Mouse (Mus musculus): ENCODE measurements at regions not wholly inside any gene's neighbourhood (a gene's known extent, or its start where the extent isn't known, plus 50 kb on each side); places are given as distances from the start of the nearest gene placed in this dataset.

DNA sequence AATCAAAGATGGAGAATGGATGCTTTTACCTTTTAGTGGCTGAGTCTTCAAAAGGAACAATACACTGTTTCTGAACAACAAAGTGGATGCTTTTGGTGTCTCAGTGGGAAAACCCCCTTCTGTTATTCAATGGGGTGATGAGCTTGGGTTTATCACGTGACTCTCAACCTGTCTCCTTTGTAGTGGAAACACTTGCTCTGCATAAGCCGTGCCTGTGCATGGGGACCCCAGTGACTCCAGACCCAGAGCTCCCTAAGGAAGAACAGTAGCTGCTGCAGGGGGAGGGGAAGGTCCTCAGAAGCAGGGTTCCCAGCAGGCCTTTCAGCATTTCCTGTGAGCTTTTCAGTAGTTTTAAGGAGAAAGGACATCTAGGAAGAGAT lies 83.9 kb upstream of the Ankrd50 start:
- TF ChIP-seq POLR2A (IDR thresholded peaks at IDR 0.05; ENCODE audit: borderline replicate concordance, extremely low read depth, insufficient read depth, insufficient read length): no peak
- H3K36me3 ChIP-seq (ENCODE audit: control insufficient read depth, insufficient read depth, low read length): no peaks in the 10 kb centered on the region
- H3K4me3 ChIP-seq (replicated peaks; ENCODE audit: low read length): no peak overlapping the region
- 32% methylated on average over 2 of the region's 2 CpGs for WGBS
- H3K27me3 ChIP-seq (ENCODE audit: control insufficient read depth, insufficient read depth, low read length): no peaks in the 10 kb centered on the region
- H3K9ac ChIP-seq (ENCODE audit: low read depth, low read length, severe bottlenecking): no peak overlapping the region
- no peak overlapping the region for H3K4me2 ChIP-seq (replicated peaks; ENCODE audit: low read depth, low read length, severe bottlenecking)
- no peaks in the 10 kb centered on the region for H3K9me3 ChIP-seq (ENCODE audit: control insufficient read depth, low read length)
- H3K4me1 ChIP-seq (ENCODE audit: control insufficient read depth, insufficient read depth, low read length): no peaks in the 10 kb centered on the region
- no peak overlapping the region for H3K27ac ChIP-seq (replicated peaks; ENCODE audit: low read depth, low read length)
- DNase-seq (ENCODE audit: low spot score) (no peak), ATAC-seq (ENCODE audit: low FRiP score, low read depth) (no peak)

DNA sequence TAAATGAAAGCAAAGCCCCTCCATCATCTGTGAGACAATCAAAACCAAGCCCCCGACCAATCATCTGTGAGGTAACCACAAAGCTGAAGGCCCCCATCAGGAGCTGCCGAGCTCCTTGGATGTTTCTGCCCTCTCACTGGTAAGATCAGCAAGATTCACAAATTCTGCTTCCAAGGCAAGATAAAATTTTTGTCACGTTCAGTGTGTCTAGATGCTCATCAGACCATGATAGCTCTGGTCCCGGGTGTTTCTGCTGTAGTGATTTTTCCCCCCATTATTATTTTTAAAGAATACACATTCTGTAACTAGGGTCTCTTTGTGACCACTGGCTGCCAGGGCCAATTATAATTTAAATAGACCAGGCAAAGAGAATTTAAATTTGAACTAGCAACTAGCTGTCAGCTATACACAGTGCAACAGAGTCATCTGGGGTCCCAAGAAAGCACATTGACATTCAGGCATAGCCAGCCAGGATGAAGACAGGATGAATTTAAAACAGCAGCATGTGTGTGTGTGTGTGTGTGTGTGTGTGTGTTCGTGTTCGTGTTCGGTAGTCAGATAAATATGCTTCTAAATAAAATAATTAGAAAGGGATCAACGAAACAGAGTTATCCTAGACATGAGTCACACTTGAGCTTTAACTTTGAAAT lies 83.4 kb upstream of the Ankrd50 start:
- H3K27ac ChIP-seq (replicated peaks; ENCODE audit: low read depth, low read length): no peak overlapping the region
- DNase-seq (ENCODE audit: low spot score): no peak
- H3K9me3 ChIP-seq (ENCODE audit: control insufficient read depth, low read length): no peaks in the 10 kb centered on the region
- no peak for TF ChIP-seq POLR2A (IDR thresholded peaks at IDR 0.05; ENCODE audit: borderline replicate concordance, extremely low read depth, insufficient read depth, insufficient read length)
- no peaks in the 10 kb centered on the region for H3K27me3 ChIP-seq (ENCODE audit: control insufficient read depth, insufficient read depth, low read length)
- H3K4me2 ChIP-seq (replicated peaks; ENCODE audit: low read depth, low read length, severe bottlenecking): no peak overlapping the region
- no peak overlapping the region for H3K9ac ChIP-seq (ENCODE audit: low read depth, low read length, severe bottlenecking)
- no peak overlapping the region for H3K4me3 ChIP-seq (replicated peaks; ENCODE audit: low read length)
- ATAC-seq (ENCODE audit: low FRiP score, low read depth): no peak
- no peaks in the 10 kb centered on the region for H3K4me1 ChIP-seq (ENCODE audit: control insufficient read depth, insufficient read depth, low read length)
- whole genome bisulfite sequencing: 75% methylated on average over 8 of the region's 8 CpGs
- H3K36me3 ChIP-seq (ENCODE audit: control insufficient read depth, insufficient read depth, low read length): no peaks in the 10 kb centered on the region

- TF ChIP-seq POLR2A (IDR thresholded peaks at IDR 0.05; ENCODE audit: borderline replicate concordance, extremely low read depth, insufficient read depth, insufficient read length): no peak
- Histone ChIP-seq H3K27ac (replicated peaks; ENCODE audit: low read depth, low read length) (no peak overlapping the region), H3K4me2 (replicated peaks; ENCODE audit: low read depth, low read length, severe bottlenecking) (no peak overlapping the region), H3K36me3 (ENCODE audit: control insufficient read depth, insufficient read depth, low read length) (no peaks in the 10 kb centered on the region), H3K4me3 (replicated peaks; ENCODE audit: low read length) (no peak overlapping the region), H3K4me1 (ENCODE audit: control insufficient read depth, insufficient read depth, low read length) (no peaks in the 10 kb centered on the region), H3K9ac (ENCODE audit: low read depth, low read length, severe bottlenecking) (no peak overlapping the region), H3K9me3 (ENCODE audit: control insufficient read depth, low read length) (no peaks in the 10 kb centered on the region), H3K27me3 (ENCODE audit: control insufficient read depth, insufficient read depth, low read length) (no peaks in the 10 kb centered on the region)
- ATAC-seq (ENCODE audit: low FRiP score, low read depth) (no peak), DNase-seq (ENCODE audit: low spot score) (no peak)
- 90% methylated on average over 2 of the region's 2 CpGs for WGBS
Observed at GRCm38 (mm10) chr3:38566576-38566975, 81.9 kb upstream of the Ankrd50 start.

GRCm38 (mm10) chr3:38564844-38565243 lies 80.2 kb upstream of the Ankrd50 start:
- no peak for DNase-seq (ENCODE audit: low spot score)
- Histone ChIP-seq H3K36me3 (ENCODE audit: control insufficient read depth, insufficient read depth, low read length) (no peaks in the 10 kb centered on the region), H3K9me3 (ENCODE audit: control insufficient read depth, low read length) (no peaks in the 10 kb centered on the region), H3K9ac (ENCODE audit: low read depth, low read length, severe bottlenecking) (no peak overlapping the region), H3K27ac (replicated peaks; ENCODE audit: low read depth, low read length) (no peak overlapping the region), H3K4me3 (replicated peaks; ENCODE audit: low read length) (no peak overlapping the region), H3K4me2 (replicated peaks; ENCODE audit: low read depth, low read length, severe bottlenecking) (no peak overlapping the region), H3K27me3 (ENCODE audit: control insufficient read depth, insufficient read depth, low read length) (no peaks in the 10 kb centered on the region), H3K4me1 (ENCODE audit: control insufficient read depth, insufficient read depth, low read length) (no peaks in the 10 kb centered on the region)
- WGBS: 48% methylated on average over 2 of the region's 2 CpGs
- no peak for ATAC-seq (ENCODE audit: low FRiP score, low read depth)
- no peak for TF ChIP-seq POLR2A (IDR thresholded peaks at IDR 0.05; ENCODE audit: borderline replicate concordance, extremely low read depth, insufficient read depth, insufficient read length)

DNA sequence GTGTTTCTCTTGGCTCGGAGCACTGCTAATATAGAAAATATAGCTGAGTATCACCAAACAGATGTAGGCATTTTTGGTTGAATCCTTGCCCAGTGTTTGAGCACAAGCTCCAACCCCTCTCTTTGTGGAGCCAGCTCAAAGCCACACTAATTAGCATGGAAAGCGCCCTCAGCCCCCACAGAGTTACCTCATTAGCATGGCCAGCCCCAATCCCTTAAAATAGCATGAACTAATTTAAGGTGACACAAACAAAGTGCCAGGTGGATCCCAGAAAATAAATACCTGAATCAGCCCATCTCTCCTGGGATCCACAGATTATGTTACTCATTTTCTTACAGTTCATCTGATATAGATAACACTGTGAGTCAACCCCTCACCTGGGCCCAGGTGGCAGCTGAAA lies 79.7 kb upstream of the Ankrd50 start:
- ATAC-seq (ENCODE audit: low FRiP score, low read depth): no peak
- Histone ChIP-seq H3K4me3 (replicated peaks; ENCODE audit: low read length) (no peak overlapping the region), H3K27ac (replicated peaks; ENCODE audit: low read depth, low read length) (no peak overlapping the region), H3K9me3 (ENCODE audit: control insufficient read depth, low read length) (no peaks in the 10 kb centered on the region), H3K9ac (ENCODE audit: low read depth, low read length, severe bottlenecking) (no peak overlapping the region), H3K4me2 (replicated peaks; ENCODE audit: low read depth, low read length, severe bottlenecking) (no peak overlapping the region), H3K4me1 (ENCODE audit: control insufficient read depth, insufficient read depth, low read length) (no peaks in the 10 kb centered on the region), H3K27me3 (ENCODE audit: control insufficient read depth, insufficient read depth, low read length) (no peaks in the 10 kb centered on the region), H3K36me3 (ENCODE audit: control insufficient read depth, insufficient read depth, low read length) (no peaks in the 10 kb centered on the region)
- TF ChIP-seq POLR2A (IDR thresholded peaks at IDR 0.05; ENCODE audit: borderline replicate concordance, extremely low read depth, insufficient read depth, insufficient read length): no peak
- 29% methylated on average over 2 of the region's 2 CpGs for WGBS
- DNase-seq (ENCODE audit: low spot score): no peak

GRCm38 (mm10) chr3:38561186-38561585 lies 76.5 kb upstream of the Ankrd50 start:
- ATAC-seq (ENCODE audit: low FRiP score, low read depth): no peak
- Histone ChIP-seq H3K27ac (replicated peaks; ENCODE audit: low read depth, low read length) (no peak overlapping the region), H3K9me3 (ENCODE audit: control insufficient read depth, low read length) (no peaks in the 10 kb centered on the region), H3K36me3 (ENCODE audit: control insufficient read depth, insufficient read depth, low read length) (no peaks in the 10 kb centered on the region), H3K27me3 (ENCODE audit: control insufficient read depth, insufficient read depth, low read length) (no peaks in the 10 kb centered on the region), H3K4me1 (ENCODE audit: control insufficient read depth, insufficient read depth, low read length) (no peaks in the 10 kb centered on the region), H3K9ac (ENCODE audit: low read depth, low read length, severe bottlenecking) (no peak overlapping the region), H3K4me3 (replicated peaks; ENCODE audit: low read length) (no peak overlapping the region), H3K4me2 (replicated peaks; ENCODE audit: low read depth, low read length, severe bottlenecking) (no peak overlapping the region)
- TF ChIP-seq POLR2A (IDR thresholded peaks at IDR 0.05; ENCODE audit: borderline replicate concordance, extremely low read depth, insufficient read depth, insufficient read length): no peak
- DNase-seq (ENCODE audit: low spot score): no peak
- 36% methylated on average over 2 of the region's 2 CpGs for WGBS

Data from limb, embryonic 14.5 days (tissue).